In the genomic region with DNA sequence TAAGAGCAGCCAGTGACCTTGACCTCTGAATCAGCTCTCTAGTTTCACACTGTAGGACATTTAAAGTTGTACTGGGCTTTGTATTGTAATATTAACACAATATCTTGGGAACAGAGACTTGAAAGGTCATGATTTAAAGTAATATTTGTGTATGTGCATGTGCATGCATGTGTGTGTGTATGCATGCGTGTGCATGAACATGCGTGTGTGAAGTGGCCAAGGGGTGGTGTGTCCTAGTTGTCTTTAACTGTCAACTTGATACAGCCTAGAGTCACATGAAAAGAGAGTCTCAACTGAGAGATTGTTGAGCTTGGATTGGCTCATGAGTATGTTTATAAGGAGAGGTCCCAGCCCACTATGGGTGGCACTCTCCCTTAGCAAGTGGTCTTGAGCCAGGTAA, we compare ENCODE assay signal across 23 mouse cellular contexts.
"Had no signal": no experiment of that assay in that cellular context is flagged by ENCODE, and none has a peak within 500 bp of the region (broad histone marks: within the 10 kb centered on the region; RNA-seq: fewer than 3 reads in every experiment).

No protein-coding gene starts in this region.

- H3K27ac ChIP-seq: hindbrain, embryonic 13.5 days; hindbrain, embryonic 15.5 days; hindbrain, postnatal 0 days; kidney, embryonic 15.5 days; kidney, postnatal 0 days; limb, embryonic 13.5 days; liver, embryonic 12.5 days; liver, embryonic 14.5 days had no signal

- H3K9me3 ChIP-seq: hindbrain, embryonic 13.5 days; hindbrain, embryonic 15.5 days; limb, embryonic 15.5 days had no signal

- H3K36me3 ChIP-seq: heart, embryonic 12.5 days; hindbrain, embryonic 13.5 days; hindbrain, embryonic 15.5 days; kidney, embryonic 15.5 days; limb, embryonic 13.5 days; limb, embryonic 15.5 days; liver, embryonic 12.5 days had no signal

- H3K4me2 ChIP-seq: heart, embryonic 12.5 days; hindbrain, embryonic 13.5 days; hindbrain, embryonic 15.5 days; kidney, embryonic 15.5 days; limb, embryonic 13.5 days; limb, embryonic 15.5 days; liver, embryonic 12.5 days had no signal

- DNase-seq: gastrocnemius, postnatal 14 days; gastrocnemius, postnatal 36 days; heart, adult 18-20 months; heart, postnatal 10 days; kidney, adult 11 months; kidney, adult 2 months; kidney, adult 9 months; kidney, postnatal 14 days; kidney, postnatal 36 days; layer of hippocampus, adult 9-11 months; layer of hippocampus, postnatal 36 days; left cerebral cortex, postnatal 4 days had no signal

- ATAC-seq: hindbrain, postnatal 0 days; intestine, embryonic 16.5 days; liver, embryonic 12.5 days had no signal

- H3K9ac ChIP-seq: heart, embryonic 12.5 days; hindbrain, embryonic 13.5 days; hindbrain, embryonic 15.5 days; kidney, embryonic 15.5 days; limb, embryonic 13.5 days; limb, embryonic 15.5 days; liver, embryonic 12.5 days; liver, embryonic 14.5 days had no signal

- H3K27me3 ChIP-seq: hindbrain, embryonic 13.5 days; hindbrain, embryonic 15.5 days; limb, embryonic 15.5 days; liver, embryonic 12.5 days had no signal

- H3K4me3 ChIP-seq: heart, embryonic 12.5 days; hindbrain, embryonic 13.5 days; hindbrain, embryonic 15.5 days; kidney, embryonic 15.5 days; limb, embryonic 13.5 days; limb, embryonic 15.5 days; liver, embryonic 12.5 days had no signal
